15 mouse cellular contexts compared by ENCODE assay signal in the genomic region with DNA sequence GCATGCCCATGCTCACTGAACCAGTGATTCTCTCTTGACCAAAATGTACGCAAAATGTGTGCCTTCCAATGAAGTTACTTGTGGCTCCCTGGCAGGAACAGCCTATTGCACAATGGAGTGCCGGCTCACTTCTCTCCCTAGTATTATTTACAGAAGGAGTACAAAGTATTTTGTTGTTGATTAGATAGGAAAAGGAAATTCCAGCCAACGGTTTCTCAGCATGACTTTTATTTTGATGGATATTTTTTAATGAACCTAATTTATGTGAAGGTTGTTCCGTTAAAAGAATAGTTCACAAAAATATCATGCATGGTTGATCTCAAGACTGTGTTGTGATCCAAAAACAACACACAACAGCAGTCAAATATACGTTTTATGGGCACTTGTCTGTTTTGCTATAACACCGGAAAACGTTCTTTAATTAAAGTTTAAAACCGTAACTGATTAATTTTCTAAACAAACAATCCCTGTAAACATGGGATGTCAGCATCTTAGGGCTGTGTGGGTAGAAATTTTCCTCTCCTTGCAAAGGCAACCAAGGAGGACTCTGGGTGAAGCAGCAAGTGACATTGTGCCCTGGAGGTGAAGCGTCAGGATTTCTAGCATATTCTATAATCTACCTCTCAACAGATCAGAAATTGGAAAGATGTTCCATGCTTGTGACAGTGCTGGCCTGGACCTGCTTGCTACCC.
DNase-seq lines count a peak whose midpoint lies in the region; ATAC-seq and TF ChIP-seq lines count a peak whose summit lies in the region.
"Had no signal": no experiment of that assay in that cellular context is flagged by ENCODE, and none has a peak within 500 bp of the region (broad histone marks: within the 10 kb centered on the region; RNA-seq: fewer than 3 reads in every experiment).

No protein-coding gene starts in this region.

- H3K4me3 ChIP-seq in lung, adult 2 months (replicated peaks; ENCODE audit: extremely low read depth, low read depth, low read length), result no peak overlapping the region
- no peak overlapping the region for H3K4me3 ChIP-seq in intestine, embryonic 16.5 days (ENCODE audit: low read length)
- H3K4me3 ChIP-seq: heart, adult 2 months; left cerebral cortex, adult 2 months; limb, embryonic 15.5 days; midbrain, embryonic 15.5 days; neural tube, embryonic 13.5 days had no signal

- no peak overlapping the region for H3K9ac ChIP-seq in intestine, embryonic 16.5 days (ENCODE audit: low read depth, low read length)
- H3K9ac ChIP-seq: limb, embryonic 15.5 days; midbrain, embryonic 15.5 days; neural tube, embryonic 13.5 days had no signal

- ATAC-seq in megakaryocyte-erythroid progenitor cell, adult 5-6 weeks (replicated peaks; ENCODE audit: low FRiP score, low TSS enrichment, poor library complexity, severe bottlenecking), result no peak
- no peak for ATAC-seq in intestine, embryonic 16.5 days
- ATAC-seq: activated CD4-positive, CD25-positive, alpha-beta regulatory T cell, adult 4 months; intestine, postnatal 0 days; midbrain, embryonic 15.5 days had no signal

- no peaks in the 10 kb centered on the region for H3K36me3 ChIP-seq in intestine, embryonic 16.5 days (ENCODE audit: control insufficient read depth, insufficient read depth, low read length)
- H3K36me3 ChIP-seq: limb, embryonic 15.5 days; midbrain, embryonic 15.5 days; neural tube, embryonic 13.5 days had no signal

- peaks cover 8% of the 10 kb centered on the region for H3K4me1 ChIP-seq in lung, adult 2 months (ENCODE audit: control insufficient read depth, insufficient read depth, low read length)
- peaks cover 13% of the 10 kb centered on the region for H3K4me1 ChIP-seq in intestine, embryonic 16.5 days (ENCODE audit: control insufficient read depth, insufficient read depth, low read length)
- H3K4me1 ChIP-seq: midbrain, embryonic 15.5 days had no signal

- WGBS in lung, adult 2 months, result 40% methylated on average over 9 of the region's 9 CpGs
- 57% methylated on average over 9 of the region's 9 CpGs for WGBS in intestine, embryonic 16.5 days

- H3K4me2 ChIP-seq in intestine, embryonic 16.5 days (ENCODE audit: low read depth, low read length), result no peak overlapping the region
- H3K4me2 ChIP-seq: limb, embryonic 15.5 days; midbrain, embryonic 15.5 days; neural tube, embryonic 13.5 days had no signal

- DNase-seq in adrenal gland, postnatal 36 days, result peak; percentile 9 to 10
- DNase-seq in adrenal gland, adult 2 months, result no peak
- DNase-seq in urinary bladder, postnatal 14 days (ENCODE audit: low spot score), result peak; percentile 66
- DNase-seq in urinary bladder, postnatal 4 days (ENCODE audit: low spot score in 2 of 2), result no peak
- peak; percentile 37 for DNase-seq in lung, adult 2 months
- DNase-seq in spleen, adult 18-20 months, result no peak

- no peak for TF ChIP-seq CTCF in lung, adult 2 months (IDR thresholded peaks at IDR 0.05; ENCODE audit: insufficient read depth, low read length)

- TF ChIP-seq POLR2A in lung, adult 2 months (IDR thresholded peaks at IDR 0.05; ENCODE audit: borderline replicate concordance, extremely low read depth, low read depth, low read length), result no peak

- no peaks in the 10 kb centered on the region for H3K27me3 ChIP-seq in intestine, embryonic 16.5 days (replicated peaks; ENCODE audit: control insufficient read depth, insufficient read depth, low read length)
- H3K27me3 ChIP-seq: limb, embryonic 15.5 days; midbrain, embryonic 15.5 days; neural tube, embryonic 13.5 days had no signal

- no peak overlapping the region for H3K27ac ChIP-seq in intestine, embryonic 16.5 days (ENCODE audit: low read length)
- H3K27ac ChIP-seq: heart, adult 2 months; left cerebral cortex, adult 2 months; limb, embryonic 15.5 days; midbrain, embryonic 15.5 days; neural tube, embryonic 13.5 days had no signal

- no peaks in the 10 kb centered on the region for H3K9me3 ChIP-seq in intestine, embryonic 16.5 days (ENCODE audit: control insufficient read depth, low read length)
- H3K9me3 ChIP-seq: limb, embryonic 15.5 days; midbrain, embryonic 15.5 days; neural tube, embryonic 13.5 days had no signal

Comparison
In these comparisons a context has a peak if more than half of its experiments do, and no peak if none do; other contexts are left out.
1. DNase-seq: peak in adrenal gland, postnatal 36 days (2 of 2), urinary bladder, postnatal 14 days (single experiment) and lung, adult 2 months (single experiment); none in adrenal gland, adult 2 months (single experiment), urinary bladder, postnatal 4 days (0 of 2) and spleen, adult 18-20 months (0 of 2).